Mouse (Mus musculus): ENCODE data around the gene Dnmbp. TPM values are rescaled to one million over a fixed set of nuclear protein-coding genes. Genes with fewer than 3 reads are reported as not detected.

Dnmbp gene
- polyA plus RNA-seq, 1 experiment: 2.0 TPM

- Histone ChIP-seq H3K27me3 (replicated peaks) (peaks cover 13% of the 10 kb centered on the region), H3K4me1 (peaks cover 9% of the 10 kb centered on the region), H3K9me3 (no peaks in the 10 kb centered on the region), H3K36me3 (replicated peaks; ENCODE audit: low read length) (peaks cover 22% of the 10 kb centered on the region), H3K4me3 (replicated peaks) (no peak overlapping the region)
- TF ChIP-seq GATA1 (IDR thresholded peaks at IDR 0.05; ENCODE audit: borderline replicate concordance, low read length): no peak
- TF ChIP-seq FLI1 (IDR thresholded peaks at IDR 0.05; ENCODE audit: low read length): no peak
Observed at GRCm38 (mm10) chr19:43875996-43876395, 64.0 kb downstream of the Dnmbp start.

- peaks cover 36% of the 10 kb centered on the region for H3K36me3 ChIP-seq (replicated peaks; ENCODE audit: low read length)
- peaks cover 2% of the 10 kb centered on the region for H3K4me1 ChIP-seq
- H3K27me3 ChIP-seq (replicated peaks): peaks cover 6% of the 10 kb centered on the region
- TF ChIP-seq GATA1 (IDR thresholded peaks at IDR 0.05; ENCODE audit: borderline replicate concordance, low read length) (no peak), FLI1 (IDR thresholded peaks at IDR 0.05; ENCODE audit: low read length) (no peak)
- H3K4me3 ChIP-seq (replicated peaks): no peak overlapping the region
- H3K9me3 ChIP-seq: no peaks in the 10 kb centered on the region
Observed at GRCm38 (mm10) chr19:43874351-43874750, 65.6 kb downstream of the Dnmbp start.

- no peak for TF ChIP-seq GATA1 (IDR thresholded peaks at IDR 0.05; ENCODE audit: borderline replicate concordance, low read length)
- no peak for TF ChIP-seq FLI1 (IDR thresholded peaks at IDR 0.05; ENCODE audit: low read length)
- peaks cover 66% of the 10 kb centered on the region for H3K36me3 ChIP-seq (replicated peaks; ENCODE audit: low read length)
- no peaks in the 10 kb centered on the region for H3K4me1 ChIP-seq
- no peaks in the 10 kb centered on the region for H3K27me3 ChIP-seq (replicated peaks)
- H3K9me3 ChIP-seq: no peaks in the 10 kb centered on the region
- H3K4me3 ChIP-seq (replicated peaks): no peak overlapping the region
Observed at GRCm38 (mm10) chr19:43870418-43870817, 69.6 kb downstream of the Dnmbp start.

GRCm38 (mm10) chr19:43857347-43857746 is 82.6 kb downstream of the Dnmbp start:
- Histone ChIP-seq H3K4me3 (replicated peaks) (no peak overlapping the region), H3K9me3 (peaks cover 10% of the 10 kb centered on the region; the same call in 1 of the 2 replicates), H3K36me3 (replicated peaks; ENCODE audit: low read length) (peaks cover 53% of the 10 kb centered on the region), H3K27me3 (replicated peaks) (no peaks in the 10 kb centered on the region), H3K4me1 (no peaks in the 10 kb centered on the region; the same call in 1 of the 2 replicates)
- TF ChIP-seq GATA1 (IDR thresholded peaks at IDR 0.05; ENCODE audit: borderline replicate concordance, low read length): no peak
- TF ChIP-seq FLI1 (IDR thresholded peaks at IDR 0.05; ENCODE audit: low read length): no peak

GRCm38 (mm10) chr19:43852837-43853545 is 87.0 kb downstream of the Dnmbp start:
- Histone ChIP-seq H3K27me3 (replicated peaks) (no peaks in the 10 kb centered on the region), H3K9me3 (no peaks in the 10 kb centered on the region), H3K4me3 (replicated peaks) (no peak overlapping the region), H3K36me3 (replicated peaks; ENCODE audit: low read length) (peaks cover 69% of the 10 kb centered on the region), H3K4me1 (peaks cover 4% of the 10 kb centered on the region; the same call in 1 of the 2 replicates)
- TF ChIP-seq GATA1 (IDR thresholded peaks at IDR 0.05; ENCODE audit: borderline replicate concordance, low read length): no peak
- TF ChIP-seq FLI1 (IDR thresholded peaks at IDR 0.05; ENCODE audit: low read length): no peak

- no peaks in the 10 kb centered on the region for H3K9me3 ChIP-seq
- peaks cover 78% of the 10 kb centered on the region for H3K36me3 ChIP-seq (replicated peaks; ENCODE audit: low read length)
- no peaks in the 10 kb centered on the region for H3K27me3 ChIP-seq (replicated peaks)
- H3K4me1 ChIP-seq: peaks cover 4% of the 10 kb centered on the region; the same call in 1 of the 2 replicates
- TF ChIP-seq GATA1 (IDR thresholded peaks at IDR 0.05; ENCODE audit: borderline replicate concordance, low read length) (no peak), FLI1 (IDR thresholded peaks at IDR 0.05; ENCODE audit: low read length) (no peak)
- H3K4me3 ChIP-seq (replicated peaks): no peak overlapping the region
Observed at GRCm38 (mm10) chr19:43851996-43852630, 87.9 kb downstream of the Dnmbp start.

- TF ChIP-seq GATA1 (IDR thresholded peaks at IDR 0.05; ENCODE audit: borderline replicate concordance, low read length): no peak
- TF ChIP-seq FLI1 (IDR thresholded peaks at IDR 0.05; ENCODE audit: low read length): no peak
- no peaks in the 10 kb centered on the region for H3K9me3 ChIP-seq
- H3K4me1 ChIP-seq: peaks cover 4% of the 10 kb centered on the region; the same call in 1 of the 2 replicates
- peaks cover 66% of the 10 kb centered on the region for H3K36me3 ChIP-seq (replicated peaks; ENCODE audit: low read length)
- H3K27me3 ChIP-seq (replicated peaks): no peaks in the 10 kb centered on the region
- no peak overlapping the region for H3K4me3 ChIP-seq (replicated peaks)
Observed at GRCm38 (mm10) chr19:43850026-43850425, 90.0 kb downstream of the Dnmbp start.

GRCm38 (mm10) chr19:43847966-43848365 is 92.0 kb downstream of the Dnmbp start:
- TF ChIP-seq FLI1 (IDR thresholded peaks at IDR 0.05; ENCODE audit: low read length): no peak
- H3K27me3 ChIP-seq (replicated peaks): no peaks in the 10 kb centered on the region
- H3K4me1 ChIP-seq: peaks cover 4% of the 10 kb centered on the region; the same call in 1 of the 2 replicates
- peaks cover 46% of the 10 kb centered on the region for H3K36me3 ChIP-seq (replicated peaks; ENCODE audit: low read length)
- H3K4me3 ChIP-seq (replicated peaks): no peak overlapping the region
- H3K9me3 ChIP-seq: no peaks in the 10 kb centered on the region

GRCm38 (mm10) chr19:43847056-43847455 is 92.9 kb downstream of the Dnmbp start:
- TF ChIP-seq FLI1 (IDR thresholded peaks at IDR 0.05; ENCODE audit: low read length) (no peak), GATA1 (IDR thresholded peaks at IDR 0.05; ENCODE audit: borderline replicate concordance, low read length) (no peak)
- Histone ChIP-seq H3K4me3 (replicated peaks) (no peak overlapping the region), H3K27me3 (replicated peaks) (no peaks in the 10 kb centered on the region), H3K9me3 (no peaks in the 10 kb centered on the region), H3K36me3 (replicated peaks; ENCODE audit: low read length) (peaks cover 43% of the 10 kb centered on the region), H3K4me1 (peaks cover under 1% of the 10 kb centered on the region; the same call in 1 of the 2 replicates)

- peaks cover 33% of the 10 kb centered on the region for H3K36me3 ChIP-seq (replicated peaks; ENCODE audit: low read length)
- TF ChIP-seq FLI1 (IDR thresholded peaks at IDR 0.05; ENCODE audit: low read length) (no peak), GATA1 (IDR thresholded peaks at IDR 0.05; ENCODE audit: borderline replicate concordance, low read length) (no peak)
- no peaks in the 10 kb centered on the region for H3K4me1 ChIP-seq
- H3K27me3 ChIP-seq (replicated peaks): no peaks in the 10 kb centered on the region
- H3K4me3 ChIP-seq (replicated peaks): no peak overlapping the region
- H3K9me3 ChIP-seq: no peaks in the 10 kb centered on the region
Observed at GRCm38 (mm10) chr19:43845331-43845908, 94.6 kb downstream of the Dnmbp start.

All from megakaryocyte, embryonic 14.5 days (primary cell).